Mouse (Mus musculus): ENCODE measurements around the gene Gm10277.
"Not testable (repeated sequence)": the region's sequence is repeated elsewhere in the genome, so short reads cannot be mapped to it uniquely, and the experiment has no call there.

The Gm10277 gene

DNA sequence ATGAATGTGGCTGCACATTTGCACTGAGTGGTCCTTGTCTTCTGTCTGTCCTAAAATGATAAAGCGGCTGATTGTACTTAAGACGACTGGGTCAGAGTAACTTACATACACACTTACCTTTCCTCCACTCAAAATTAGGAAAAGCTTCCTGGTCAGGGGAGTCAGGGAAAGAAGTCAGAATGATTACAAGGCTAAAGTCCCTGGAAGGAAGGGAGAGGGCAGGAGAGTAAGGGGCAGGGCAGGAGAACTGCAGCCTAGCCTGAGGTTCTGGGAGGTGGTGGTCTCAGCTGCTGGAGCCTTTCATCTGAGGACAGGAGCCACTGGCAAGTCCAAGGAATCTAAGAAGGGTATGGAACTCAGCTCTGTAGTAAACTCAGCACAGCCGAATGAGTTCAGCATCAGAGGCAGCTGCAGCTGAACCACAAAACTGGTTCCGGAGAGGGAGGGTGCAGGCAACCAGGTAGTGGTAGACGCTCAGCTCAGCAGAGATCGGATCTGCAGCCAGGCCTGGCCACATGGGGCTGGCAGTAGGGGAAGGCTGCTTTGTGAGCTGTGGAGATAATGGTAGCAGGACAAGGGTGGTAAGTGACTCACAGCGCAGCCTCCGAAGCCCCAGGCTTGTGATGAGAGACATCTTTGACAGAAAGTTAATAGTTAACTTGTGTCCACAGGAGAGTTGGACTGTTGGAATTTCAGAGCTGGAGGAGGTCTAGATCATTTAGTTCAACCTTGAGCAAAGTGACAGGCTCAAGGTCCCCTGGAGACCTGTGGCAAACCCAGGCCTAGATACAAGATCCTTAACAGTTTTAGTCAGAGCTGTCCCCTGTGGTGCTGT, 15.5 kb downstream of the Gm10277 start:
- no peak for DNase-seq (ENCODE audit: low spot score)

DNA sequence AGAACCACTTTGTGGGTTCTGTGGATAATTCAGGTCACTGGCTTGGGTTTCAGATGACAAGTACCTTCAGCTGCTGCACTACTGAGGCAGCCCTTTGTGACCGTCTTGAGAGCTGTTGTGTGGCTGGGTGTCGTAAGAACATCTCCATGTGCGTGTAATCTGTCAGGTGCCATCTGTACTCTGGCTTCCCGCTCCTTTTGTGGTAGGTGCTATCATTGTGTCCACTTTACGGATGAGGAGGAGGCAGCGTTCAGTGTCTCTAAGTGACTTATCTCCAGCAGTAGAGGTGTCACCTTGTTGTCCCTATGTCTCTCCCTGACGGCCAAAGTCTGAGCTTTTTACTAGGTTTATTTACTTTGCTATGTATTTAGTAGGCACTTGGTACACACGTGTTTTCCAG, 17.2 kb downstream of the Gm10277 start:
- no peak for DNase-seq (ENCODE audit: low spot score)

DNA sequence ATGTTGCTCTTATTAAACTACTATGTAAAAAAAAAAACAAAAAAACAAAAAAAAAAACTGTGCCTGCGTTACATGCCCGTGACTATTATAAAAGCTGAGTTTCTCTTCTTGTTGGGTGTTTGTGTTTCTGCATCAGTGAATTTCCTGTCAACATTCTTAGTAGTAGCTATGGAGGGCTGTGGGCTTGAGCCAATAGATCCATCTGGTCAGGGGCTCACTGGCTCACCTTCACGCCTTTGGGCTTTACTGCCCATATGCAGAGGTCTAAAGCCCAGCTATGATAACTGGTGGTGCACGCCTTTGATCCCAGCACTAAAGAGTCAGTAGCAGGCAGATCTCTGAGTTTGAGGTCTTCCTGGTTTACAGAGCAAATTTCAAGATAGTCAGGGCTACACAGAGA, 18.1 kb downstream of the Gm10277 start:
- no peak for DNase-seq (ENCODE audit: low spot score)

DNA sequence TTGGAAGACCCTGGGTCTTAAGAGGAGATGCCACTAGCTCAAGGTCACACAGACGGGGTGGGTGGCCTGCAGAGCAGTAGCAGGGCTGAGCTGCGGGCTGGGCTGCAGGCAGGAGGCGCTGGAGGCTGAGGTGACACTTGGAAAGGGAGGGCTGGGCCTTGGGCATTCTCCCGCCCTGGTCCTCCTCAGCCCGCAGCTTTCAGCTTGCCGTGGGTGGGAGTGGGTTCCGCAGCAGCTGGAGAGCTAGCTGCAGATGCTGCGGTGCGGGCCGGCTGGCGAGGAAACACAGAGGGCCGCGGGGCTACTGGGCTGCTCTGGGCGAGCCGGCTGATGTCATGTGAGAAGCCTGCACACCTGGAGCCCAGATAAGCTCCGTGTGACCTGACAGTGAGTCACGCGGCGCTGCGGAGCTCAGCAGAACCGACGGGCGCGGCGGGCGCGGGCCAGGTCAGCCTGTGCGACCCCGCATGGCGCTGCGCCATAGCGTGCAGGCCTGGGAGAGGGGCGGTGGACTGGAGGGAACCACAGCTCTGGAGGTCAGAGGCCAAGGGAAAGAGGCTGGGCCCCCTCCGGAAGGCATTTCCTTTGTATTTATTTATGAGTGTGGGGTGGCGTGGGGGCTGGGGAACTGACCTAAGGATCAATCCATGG, 21.1 kb downstream of the Gm10277 start:
- no peak for DNase-seq (ENCODE audit: low spot score)

DNA sequence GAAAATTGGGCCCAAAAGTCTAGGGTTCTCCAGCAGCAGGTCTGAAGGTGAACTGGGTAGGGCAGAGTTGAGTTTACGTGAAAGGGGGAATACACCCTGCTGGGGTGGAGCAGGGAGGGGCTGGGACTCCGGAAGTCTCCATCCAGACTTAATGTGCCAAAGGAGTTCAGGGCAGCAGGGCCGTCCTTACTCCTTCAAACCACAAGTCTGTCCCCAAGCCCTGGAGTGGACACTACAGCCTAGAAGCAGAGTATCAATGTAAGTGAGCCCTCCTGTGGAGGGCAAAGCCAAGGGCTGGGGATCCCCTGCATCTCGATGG, 22.1 kb downstream of the Gm10277 start:
- no peak for DNase-seq (ENCODE audit: low spot score)

DNA sequence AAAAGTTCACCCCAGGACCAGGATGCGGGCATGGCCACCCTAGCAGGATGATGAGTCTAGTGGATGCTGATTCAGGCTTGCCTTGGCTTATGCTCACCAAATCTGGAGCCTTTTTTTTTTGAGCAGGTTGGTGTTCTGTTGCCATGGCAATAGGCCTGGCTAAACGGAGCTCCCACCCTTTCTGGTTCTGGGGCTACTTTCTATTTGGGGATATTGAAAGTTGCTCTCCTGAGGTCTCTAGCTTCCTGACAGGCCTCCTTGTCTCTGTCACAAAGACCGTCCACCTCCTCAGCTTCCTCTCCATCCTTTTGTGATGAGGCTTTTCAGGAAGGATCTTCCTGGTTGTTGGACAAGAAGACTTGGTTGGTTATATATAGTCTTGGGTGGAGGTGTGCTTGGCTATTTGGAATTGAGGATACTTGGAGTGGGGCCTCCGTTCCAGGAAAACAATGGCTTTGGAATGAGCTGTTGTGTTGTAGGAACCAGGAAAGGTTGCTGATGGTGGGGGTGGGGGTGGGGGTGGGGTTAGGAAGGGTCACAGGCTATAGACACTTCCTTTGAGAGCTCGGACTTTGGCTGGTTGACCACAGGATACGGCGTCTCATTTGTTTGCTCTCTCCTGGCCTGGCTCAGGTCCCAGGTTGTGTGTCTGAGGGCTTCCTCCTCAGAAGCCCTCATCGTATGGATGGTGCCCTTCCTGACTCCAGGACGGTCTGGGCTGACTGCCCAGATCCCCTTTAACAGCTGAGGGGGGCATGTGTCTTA, 22.7 kb downstream of the Gm10277 start:
- no peak for DNase-seq (ENCODE audit: low spot score)

DNA sequence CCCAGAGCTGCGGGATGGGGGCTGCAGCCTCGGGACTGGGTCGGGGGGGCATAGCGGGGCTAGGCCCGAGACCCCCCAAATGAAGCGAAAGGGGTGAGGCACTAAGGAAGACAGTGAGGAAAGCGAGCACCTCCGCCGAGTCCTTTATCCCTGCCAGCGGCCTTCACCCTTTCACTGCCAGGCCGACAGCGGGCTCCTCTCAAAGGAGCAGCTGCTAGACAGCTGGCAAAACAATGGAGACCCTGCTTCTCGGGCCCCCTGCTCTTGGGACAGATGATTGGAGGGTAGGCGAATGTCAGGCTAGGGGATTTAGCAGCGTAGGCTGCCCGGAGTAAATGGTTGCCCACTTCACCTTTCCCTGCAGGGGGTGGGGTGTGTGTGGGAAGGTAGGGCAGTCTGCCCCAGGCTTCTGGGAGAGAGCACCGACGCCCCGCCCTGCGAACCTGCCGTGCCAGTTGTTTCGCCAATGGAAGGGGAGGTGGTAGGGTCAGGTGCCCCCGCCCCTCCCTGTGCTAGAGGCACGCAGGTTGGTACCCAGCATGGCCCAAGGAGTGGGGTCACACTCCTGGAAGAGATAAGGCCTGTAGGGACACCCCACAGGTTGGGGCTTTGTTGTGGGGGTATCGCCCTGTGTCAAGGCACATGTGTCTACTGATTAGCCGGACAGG, 23.7 kb downstream of the Gm10277 start:
- DNase-seq (ENCODE audit: low spot score) = peak; percentile 46

DNA sequence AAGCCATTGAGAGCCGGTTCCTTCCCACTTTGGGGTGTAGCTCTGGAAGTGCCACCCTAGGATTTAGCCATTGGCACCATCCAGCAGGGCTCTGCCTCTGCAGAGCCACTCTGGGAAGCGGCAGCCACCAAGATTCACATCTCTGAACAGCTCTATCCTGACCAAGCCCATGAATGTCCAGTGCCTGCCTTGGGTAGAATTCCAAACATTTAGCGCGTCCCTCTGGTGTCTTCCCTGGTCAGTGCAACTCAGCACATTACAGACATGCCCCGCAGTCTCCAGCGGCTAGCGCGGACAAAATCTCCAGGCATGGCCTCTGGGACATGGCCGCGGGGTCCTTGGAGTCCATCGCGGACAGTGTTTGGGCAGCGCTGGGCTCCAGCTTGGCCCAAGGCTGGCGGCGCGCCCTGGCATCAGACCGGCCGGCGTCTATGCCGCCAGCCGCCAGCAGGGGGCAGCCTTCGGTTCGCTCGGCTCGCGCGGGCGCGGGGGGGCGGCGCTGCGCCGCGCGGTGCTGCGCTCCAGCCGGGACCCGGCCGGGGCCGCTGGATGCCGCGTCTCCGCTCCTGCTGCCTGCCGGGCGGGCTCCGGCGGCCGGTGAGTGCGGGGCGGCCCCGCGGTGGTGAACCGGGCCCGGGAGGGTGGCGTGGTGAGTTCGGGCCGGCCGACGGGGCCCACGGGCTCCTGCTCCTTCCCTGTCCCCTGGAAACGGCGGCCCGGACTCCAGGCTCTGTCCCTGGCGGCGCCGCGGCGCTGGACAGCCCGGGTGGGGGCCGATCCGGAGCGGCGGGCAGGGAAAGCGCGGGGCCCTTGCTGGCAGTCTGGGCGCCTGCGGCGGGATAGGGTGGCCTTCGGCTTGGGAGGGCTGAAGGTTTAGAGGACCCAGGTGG, 24.5 kb downstream of the Gm10277 start, which contains the start of gene Myo18a:
Gene Myo18a, plus strand, starts transcription at position 464 of the 890 bp plus-strand sequence.
- peak; percentile 63 for DNase-seq (ENCODE audit: low spot score)

DNA sequence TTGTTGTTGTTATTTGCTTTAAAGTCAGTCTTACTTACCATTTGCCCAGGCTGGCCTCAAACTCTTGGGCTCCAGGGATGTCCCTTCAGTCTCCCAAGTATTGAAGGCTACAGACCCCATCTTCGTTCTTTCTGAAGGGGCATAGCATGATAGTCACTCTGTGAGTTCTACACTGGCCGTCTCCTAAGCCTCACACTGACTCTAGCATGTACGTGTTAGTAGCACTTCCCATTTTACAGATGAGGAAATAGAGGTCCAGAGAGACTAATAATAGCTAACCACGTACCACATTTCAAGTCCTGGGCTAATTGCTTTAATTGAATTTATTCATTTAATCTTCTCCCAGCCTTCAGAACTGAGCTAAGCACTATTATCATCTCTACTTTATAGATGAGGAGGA, 27.5 kb downstream of the Gm10277 start:
- no peak for DNase-seq (ENCODE audit: low spot score)

DNA sequence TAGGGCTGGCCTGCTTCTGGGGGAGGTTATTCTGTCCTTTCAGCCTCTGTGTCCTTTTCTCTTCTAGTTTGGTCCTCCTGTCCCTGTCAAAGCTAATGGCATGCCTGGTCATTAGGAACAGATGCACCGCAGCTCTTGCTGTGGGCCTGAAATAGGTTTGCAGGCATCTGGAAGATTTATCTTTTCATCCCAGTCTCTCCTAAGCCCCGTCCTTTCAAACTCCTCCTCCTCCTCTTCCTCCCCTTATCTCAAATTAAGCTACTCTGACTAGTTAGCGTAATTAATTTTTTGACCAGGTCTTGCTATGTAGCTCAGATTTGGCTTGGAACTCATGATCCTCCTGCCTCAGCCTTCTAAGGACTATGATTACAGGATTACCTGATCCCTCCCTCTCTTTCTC, 34.1 kb downstream of the Gm10277 start:
- no peak for DNase-seq (ENCODE audit: low spot score)

DNA sequence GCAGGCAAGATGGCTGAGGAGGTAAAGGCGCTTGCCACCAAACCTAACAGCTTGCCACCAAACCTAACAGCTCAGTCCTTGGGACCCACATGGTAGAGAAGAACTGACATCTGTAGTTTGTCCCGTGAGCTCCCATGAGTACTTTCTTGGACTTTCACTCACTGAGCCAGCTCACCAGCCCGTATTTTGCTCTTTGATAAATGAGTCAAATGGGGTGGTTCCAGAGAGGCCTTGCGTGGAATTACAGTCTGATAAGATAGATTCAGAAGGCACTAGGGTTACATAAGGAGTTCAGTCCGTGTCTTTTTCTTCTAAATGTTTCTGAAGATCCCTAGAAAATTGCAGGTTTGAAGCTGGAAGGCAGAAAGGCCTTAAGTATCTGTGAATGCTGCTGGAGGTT, 35.0 kb downstream of the Gm10277 start:
- DNase-seq (ENCODE audit: low spot score) = no peak

DNA sequence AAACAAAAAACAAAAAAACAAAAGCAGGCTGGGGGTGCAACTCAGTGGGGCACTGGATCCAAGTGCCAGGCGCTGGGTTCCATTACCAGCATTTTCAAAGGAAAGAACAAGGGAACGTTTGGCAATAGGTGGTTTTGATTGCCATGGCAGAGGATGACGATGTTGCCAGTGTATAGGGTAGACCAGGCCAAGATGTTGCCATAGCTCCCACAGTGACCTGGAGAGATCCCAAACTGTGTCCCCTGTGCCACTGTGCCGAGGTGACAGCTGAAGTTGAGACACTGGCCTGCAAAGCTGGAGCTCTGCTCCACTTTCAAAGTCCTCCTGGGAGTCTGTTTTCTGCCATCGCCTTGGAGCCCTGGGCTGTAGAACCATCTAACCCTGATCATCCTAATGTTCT, 38.6 kb downstream of the Gm10277 start:
- no peak for DNase-seq (ENCODE audit: low spot score)

DNA sequence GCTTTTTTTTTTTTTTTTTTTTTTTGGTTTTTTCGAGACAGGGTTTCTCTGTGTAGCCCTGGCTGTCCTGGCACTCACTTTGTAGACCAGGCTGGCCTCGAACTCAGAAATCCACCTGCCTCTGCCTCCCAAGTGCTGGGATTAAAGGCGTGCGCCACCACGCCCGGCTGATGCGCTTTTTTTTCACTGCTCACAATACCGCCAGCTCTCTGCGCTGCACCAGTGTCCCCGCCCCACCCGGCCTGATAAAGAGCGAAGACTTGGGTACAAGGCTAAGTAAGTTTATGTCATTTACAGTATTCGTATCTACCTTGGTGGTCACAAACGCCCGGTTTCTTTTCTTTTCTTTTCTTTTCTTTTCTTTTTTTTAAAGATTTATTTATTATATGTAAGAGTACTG, 40.4 kb downstream of the Gm10277 start:
- not testable (repeated sequence) for DNase-seq (ENCODE audit: low spot score)

DNA sequence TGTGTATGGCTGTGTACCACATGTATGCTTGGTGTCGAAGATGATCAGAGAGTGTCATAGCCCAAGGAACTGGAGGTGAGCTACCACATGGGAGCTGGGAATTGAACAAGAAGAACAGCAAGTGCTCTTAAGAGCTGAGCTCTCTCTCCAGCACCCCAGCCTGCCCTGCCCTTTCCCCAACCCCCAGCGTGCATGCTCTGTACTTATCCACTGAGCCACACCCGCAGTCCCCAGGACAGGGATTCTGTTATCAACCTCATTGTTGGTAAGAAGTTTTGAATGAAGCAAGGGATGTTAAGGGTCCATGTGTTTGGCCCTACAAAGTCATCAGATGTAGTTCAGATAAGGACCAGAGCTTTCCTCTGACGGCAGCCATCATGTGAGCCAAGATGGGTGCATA, 40.9 kb downstream of the Gm10277 start:
- no peak for DNase-seq (ENCODE audit: low spot score)

DNA sequence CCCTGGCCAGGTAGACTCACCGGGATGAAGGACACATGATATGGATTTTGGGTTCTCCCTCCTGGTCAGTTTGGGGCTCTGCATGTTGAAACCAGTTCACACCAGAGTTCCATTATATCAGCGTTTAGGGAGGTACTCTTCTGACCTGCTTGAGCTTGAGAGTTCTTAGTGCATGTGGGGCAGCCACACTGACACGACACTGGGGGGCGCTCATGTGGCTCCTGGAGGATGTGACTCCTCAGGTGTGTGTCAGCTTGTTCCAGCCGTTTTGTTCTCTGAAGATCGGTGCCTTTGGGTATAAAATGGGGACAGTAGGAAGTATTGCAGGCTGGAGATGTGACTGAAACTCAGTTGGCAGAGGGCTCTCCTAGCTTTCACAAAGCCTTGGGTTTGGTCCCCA, 43.6 kb downstream of the Gm10277 start:
- no peak for DNase-seq (ENCODE audit: low spot score)

DNA sequence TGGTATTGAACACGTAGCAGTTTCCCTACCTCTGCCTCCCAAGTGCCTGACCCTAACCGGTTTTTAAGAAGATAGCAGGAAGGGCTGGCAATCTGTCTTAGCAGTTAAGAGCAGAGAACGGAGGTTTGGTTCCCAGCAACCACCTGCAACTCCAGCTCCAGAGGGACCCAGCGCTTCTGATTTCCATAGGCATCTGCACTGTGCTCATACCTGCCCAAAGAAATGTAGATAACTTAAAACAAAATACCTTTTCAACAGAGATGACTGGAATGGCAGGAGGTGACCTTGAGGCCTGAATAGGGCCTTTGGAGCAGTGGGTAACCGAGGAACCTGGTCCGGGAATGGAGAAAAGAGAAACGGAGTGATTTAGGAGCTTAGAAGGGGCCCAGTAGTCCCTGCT, 49.0 kb downstream of the Gm10277 start:
- no peak for DNase-seq (ENCODE audit: low spot score)

DNA sequence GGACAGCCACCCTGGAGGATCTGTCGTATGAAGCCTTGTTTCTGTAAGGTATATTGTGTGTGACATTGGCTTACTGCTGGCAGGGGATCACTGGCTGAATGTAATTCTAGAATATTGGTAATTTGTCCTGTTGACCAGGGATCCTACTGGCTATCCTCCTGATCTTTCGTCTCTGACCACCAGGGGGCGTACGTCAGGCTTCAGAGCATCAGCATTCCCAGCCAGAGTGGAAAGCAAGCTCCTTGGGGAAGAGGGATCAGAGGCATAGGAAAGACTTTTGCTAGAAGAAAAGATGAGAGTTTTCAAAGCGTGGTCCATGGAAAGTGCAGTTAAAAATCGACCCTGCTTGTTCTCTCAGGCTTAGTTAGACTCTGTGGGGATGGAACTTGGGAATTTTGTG, 50.3 kb downstream of the Gm10277 start:
- peak; percentile 62 for DNase-seq (ENCODE audit: low spot score)
